Comparison of ENCODE assay signal across 8 mouse cellular contexts in the genomic region with DNA sequence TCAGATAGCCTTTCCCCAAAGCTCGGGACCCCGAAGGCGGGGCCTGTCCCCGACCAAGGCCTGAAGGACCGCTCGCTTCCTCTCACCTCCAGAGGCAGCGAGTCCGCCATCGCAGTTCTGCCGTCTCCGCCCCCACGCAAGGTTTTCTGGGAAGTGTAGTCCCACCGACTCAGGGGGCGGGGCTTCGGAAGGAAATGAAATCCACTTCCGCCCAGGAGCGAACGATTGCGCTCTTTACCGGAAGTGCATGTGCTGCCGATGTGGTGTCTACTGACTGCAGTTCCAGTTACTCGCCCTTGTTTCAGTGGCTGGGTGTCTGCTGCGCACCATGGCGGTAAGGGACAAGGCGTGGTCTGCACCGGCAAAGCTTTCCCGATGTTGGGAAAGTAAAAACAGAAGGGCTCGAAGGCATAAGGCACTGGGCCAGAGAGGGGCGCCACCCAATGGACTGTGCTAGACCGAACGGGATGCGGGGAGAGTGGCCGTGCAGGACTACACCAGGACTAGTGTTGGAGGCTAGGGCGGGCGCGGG. TPM values are rescaled to one million over a fixed set of nuclear protein-coding genes. Genes with fewer than 3 reads are reported as not detected.
DNase-seq lines count a peak whose midpoint lies in the region; ATAC-seq and TF ChIP-seq lines count a peak whose summit lies in the region.

A gene (minus strand): TSS at position 138 of the 532 bp plus-strand sequence.
A gene (plus strand): TSS at position 214 of the 532 bp plus-strand sequence.

- ATAC-seq in kidney, embryonic 14.5 days (ENCODE audit: low FRiP score, low TSS enrichment): peak; percentile 92
- ATAC-seq in limb, embryonic 15.5 days (ENCODE audit: insufficient number of reproducible peaks, low FRiP score, low TSS enrichment, low read depth): peak; percentile 91
- ATAC-seq in midbrain, postnatal 0 days (ENCODE audit: low FRiP score): peak; percentile 92

- DNase-seq in brain, adult 2 months (ENCODE audit: low read depth, low spot score): peak; percentile 98
- peak; percentile 90 to 96 for DNase-seq in heart, adult 9 months (ENCODE audit: low spot score in 2 of 2)
- DNase-seq in midbrain, postnatal 0 days (ENCODE audit: low spot score): peak; percentile 97
- DNase-seq in spleen, postnatal 10 days (ENCODE audit: low spot score in 2 of 2): peak; percentile 98 to 99

- peaks cover 3% of the 10 kb centered on the region; the same call in 1 of the 2 replicates for H3K4me1 ChIP-seq in embryonic fibroblast, embryonic 13.5 days (ENCODE audit: control insufficient read depth, insufficient read depth, low read length)
- H3K4me1 ChIP-seq in kidney, embryonic 14.5 days (ENCODE audit: control insufficient read depth, insufficient read depth, low read length): peaks cover 15% of the 10 kb centered on the region
- peaks cover 24% of the 10 kb centered on the region for H3K4me1 ChIP-seq in limb, embryonic 15.5 days
- H3K4me1 ChIP-seq in midbrain, postnatal 0 days (ENCODE audit: insufficient read depth, low read length): peaks cover 16% of the 10 kb centered on the region

- peak; percentile 61 for TF ChIP-seq CTCF in C2C12 (IDR thresholded peaks at IDR 0.05; ENCODE audit: control insufficient read depth, insufficient read depth, insufficient read length)
- TF ChIP-seq CTCF in embryonic fibroblast, embryonic 13.5 days (IDR thresholded peaks at IDR 0.05; ENCODE audit: borderline replicate concordance, insufficient read depth, low read length): peak; percentile 51; the same call in 1 of the 2 replicates
- peak; percentile 72 for TF ChIP-seq CTCF in midbrain, postnatal 0 days (IDR thresholded peaks at IDR 0.05)

- H3K4me2 ChIP-seq in kidney, embryonic 14.5 days (replicated peaks; ENCODE audit: low read depth, low read length): peak within 1 kb of the TSS; percentile 74
- H3K4me2 ChIP-seq in limb, embryonic 15.5 days: peak within 1 kb of the TSS; percentile 79
- peak within 1 kb of the TSS; percentile 76 for H3K4me2 ChIP-seq in midbrain, postnatal 0 days (ENCODE audit: low read depth, low read length, poor library complexity, severe bottlenecking)

- peak within 1 kb of the TSS; percentile 98 for H3K4me3 ChIP-seq in C2C12 (ENCODE audit: insufficient read depth, poor library complexity, severe bottlenecking)
- peak within 1 kb of the TSS; percentile 65 for H3K4me3 ChIP-seq in embryonic fibroblast, embryonic 13.5 days (ENCODE audit: insufficient read depth, low read length)
- H3K4me3 ChIP-seq in kidney, embryonic 14.5 days (ENCODE audit: low read length): peak within 1 kb of the TSS; percentile 93
- H3K4me3 ChIP-seq in limb, embryonic 15.5 days: peak within 1 kb of the TSS; percentile 73
- H3K4me3 ChIP-seq in midbrain, postnatal 0 days (ENCODE audit: low read depth, low read length): peak within 1 kb of the TSS; percentile 89

- peak within 1 kb of the TSS; percentile 74 for H3K27ac ChIP-seq in embryonic fibroblast, embryonic 13.5 days (ENCODE audit: insufficient read depth, low read length)
- peak within 1 kb of the TSS; percentile 70; the same call in 1 of the 2 replicates for H3K27ac ChIP-seq in kidney, embryonic 14.5 days (ENCODE audit: low read depth, low read length)
- peak within 1 kb of the TSS; percentile 84 for H3K27ac ChIP-seq in limb, embryonic 15.5 days
- peak within 1 kb of the TSS; percentile 82 for H3K27ac ChIP-seq in midbrain, postnatal 0 days (ENCODE audit: low read depth, low read length)

- peak; percentile 99 for TF ChIP-seq POLR2A in embryonic fibroblast, embryonic 13.5 days (IDR thresholded peaks at IDR 0.05; ENCODE audit: low read depth, low read length)

- WGBS in kidney, embryonic 14.5 days: 1% methylated on average over 34 of the region's 36 CpGs
- WGBS in limb, embryonic 15.5 days: under 1% methylated on average over 36 of the region's 36 CpGs
- WGBS in midbrain, postnatal 0 days: 0% methylated on average over 36 of the region's 36 CpGs

- H3ac ChIP-seq in C2C12 (ENCODE audit: control insufficient read depth, insufficient read length, low read depth): peak within 1 kb of the TSS; percentile 71

- peak within 1 kb of the TSS; percentile 79 for H3K9ac ChIP-seq in kidney, embryonic 14.5 days (ENCODE audit: low read depth, low read length)
- peak within 1 kb of the TSS; percentile 87 for H3K9ac ChIP-seq in limb, embryonic 15.5 days
- H3K9ac ChIP-seq in midbrain, postnatal 0 days (replicated peaks; ENCODE audit: low read length, poor library complexity, severe bottlenecking): peak within 1 kb of the TSS; percentile 96

- H3K36me3 ChIP-seq in C2C12 (ENCODE audit: control insufficient read depth, insufficient read depth): peaks cover 63% of the 10 kb centered on the region
- H3K36me3 ChIP-seq in kidney, embryonic 14.5 days (ENCODE audit: control insufficient read depth, insufficient read depth, low read length): peaks cover 43% of the 10 kb centered on the region
- H3K36me3 ChIP-seq in limb, embryonic 15.5 days: peaks cover 42% of the 10 kb centered on the region
- H3K36me3 ChIP-seq in midbrain, postnatal 0 days (ENCODE audit: insufficient read depth, low read length): peaks cover 39% of the 10 kb centered on the region

- peaks cover 20% of the 10 kb centered on the region for H3K79me3 ChIP-seq in C2C12 (ENCODE audit: low read depth)

- peaks cover 46% of the 10 kb centered on the region for H3K79me2 ChIP-seq in C2C12 (ENCODE audit: control insufficient read depth, insufficient read depth)

- H3K9me3 ChIP-seq in kidney, embryonic 14.5 days (ENCODE audit: control insufficient read depth, low read length): no peaks in the 10 kb centered on the region
- no peaks in the 10 kb centered on the region for H3K9me3 ChIP-seq in limb, embryonic 15.5 days
- no peaks in the 10 kb centered on the region for H3K9me3 ChIP-seq in midbrain, postnatal 0 days (ENCODE audit: low read length)

- H3K27me3 ChIP-seq in C2C12 (ENCODE audit: control insufficient read depth, insufficient read depth, insufficient read length): no peaks in the 10 kb centered on the region
- H3K27me3 ChIP-seq in kidney, embryonic 14.5 days (ENCODE audit: control insufficient read depth, insufficient read depth, low read length): no peaks in the 10 kb centered on the region
- no peaks in the 10 kb centered on the region for H3K27me3 ChIP-seq in limb, embryonic 15.5 days
- H3K27me3 ChIP-seq in midbrain, postnatal 0 days (ENCODE audit: insufficient read depth, low read length): no peaks in the 10 kb centered on the region

TF ChIP-seq in C2C12, 6 proteins besides CTCF, POLR2A, EP300 and RAD21:
- TF ChIP-seq FOSL1 (IDR thresholded peaks at IDR 0.05; ENCODE audit: insufficient read depth, low read length, poor library complexity, severe bottlenecking) (no peak), CEBPB (IDR thresholded peaks at IDR 0.05; ENCODE audit: low read depth) (peak; percentile 24), MYOG (IDR thresholded peaks at IDR 0.05; ENCODE audit: control insufficient read depth, extremely low read depth, insufficient read length) (no peak), MAX (IDR thresholded peaks at IDR 0.05) (peak; percentile 92)

RNA-seq across cellular contexts. Expression of the first gene that starts in this region (rescaled TPM):
- polyA plus RNA-seq in C2C12 (2012; fragmentation: generic; extraction: Trizol): 0.69 TPM
- 1.2 and 1.6 TPM in 2 replicates for polyA plus RNA-seq in embryonic fibroblast, embryonic 13.5 days (2011; ENCODE audit: insufficient read length, low read depth, missing spikeins)
- 1.6 and 2.1 TPM in 2 replicates for polyA plus RNA-seq in kidney, embryonic 14.5 days (2014; fragmentation: Nextera tagmentation; extraction: Ambion mirVana)
- 1.7 and 1.9 TPM in 2 replicates for polyA plus RNA-seq in limb, embryonic 15.5 days (2015; fragmentation: Nextera tagmentation; extraction: Ambion mirVana)
- total RNA-seq in midbrain, postnatal 0 days (2014; rRNA removed): 2.5 and 4.5 TPM in 2 replicates
- 2.1 and 2.4 TPM in 2 replicates for polyA plus RNA-seq in midbrain, postnatal 0 days (2015; fragmentation: Nextera tagmentation; extraction: Ambion mirVana)

RNA-seq across cellular contexts. Expression of the second gene that starts in this region (rescaled TPM):
- 122 TPM for polyA plus RNA-seq in C2C12 (2012; fragmentation: generic; extraction: Trizol)
- 54.3 and 69.1 TPM in 2 replicates for polyA plus RNA-seq in embryonic fibroblast, embryonic 13.5 days (2011; ENCODE audit: insufficient read length, low read depth, missing spikeins)
- polyA plus RNA-seq in kidney, embryonic 14.5 days (2014; fragmentation: Nextera tagmentation; extraction: Ambion mirVana): 120 and 142 TPM in 2 replicates
- polyA plus RNA-seq in limb, embryonic 15.5 days (2015; fragmentation: Nextera tagmentation; extraction: Ambion mirVana): 120 and 129 TPM in 2 replicates
- total RNA-seq in midbrain, postnatal 0 days (2014; rRNA removed): 81.3 and 88.4 TPM in 2 replicates
- 129 and 152 TPM in 2 replicates for polyA plus RNA-seq in midbrain, postnatal 0 days (2015; fragmentation: Nextera tagmentation; extraction: Ambion mirVana)

Comparison
In these comparisons a context has a peak if more than half of its experiments do, and no peak if none do; other contexts are left out.
1. Peak in every context shown above with its lines: DNase-seq, ATAC-seq, H3K4me3 ChIP-seq and H3K27ac ChIP-seq.